Mouse (Mus musculus) cerebellum, adult (tissue): ENCODE results near the gene Mkln1.

ENCODE experiments used
- ATAC-seq: cut with Nextera tagmentation; 2 replicates; pipeline ENCODE4 v1.9.2; 2017; ENCODE audit warnings: mild to moderate bottlenecking, moderate library complexity, mixed read lengths; ENCODE audit not compliant: insufficient number of reproducible peaks, low FRiP score, low TSS enrichment

The Mkln1 gene

GRCm38 (mm10) chr6:31398431-31399205 is at the start of gene Mkln1:
TSS of gene Mkln1 (plus strand) at chr6:31398735.
- peak; percentile 95 for ATAC-seq

- no peak for ATAC-seq
These were observed 41.9 kb upstream of the Mkln1 start for GRCm38 (mm10) chr6:31356444-31357191.

GRCm38 (mm10) chr6:31357286-31357685 is 41.2 kb upstream of the Mkln1 start:
- ATAC-seq: no peak

- ATAC-seq: no peak
These were observed 35.9 kb upstream of the Mkln1 start for GRCm38 (mm10) chr6:31362617-31363016.

GRCm38 (mm10) chr6:31364399-31364798 is 34.1 kb upstream of the Mkln1 start:
- no peak for ATAC-seq

- no peak for ATAC-seq
These were observed 30.6 kb upstream of the Mkln1 start for GRCm38 (mm10) chr6:31367947-31368346.

- no peak for ATAC-seq
These were observed 30.0 kb upstream of the Mkln1 start for GRCm38 (mm10) chr6:31368559-31368958.

- no peak for ATAC-seq
These were observed 28.7 kb upstream of the Mkln1 start for GRCm38 (mm10) chr6:31369875-31370274.

- peak; percentile 36; the same call in 1 of the 2 replicates for ATAC-seq
These were observed 27.9 kb upstream of the Mkln1 start for GRCm38 (mm10) chr6:31370550-31371061.

- ATAC-seq: no peak
These were observed 27.4 kb upstream of the Mkln1 start for GRCm38 (mm10) chr6:31371140-31371539.

GRCm38 (mm10) chr6:31372620-31373019 is 25.9 kb upstream of the Mkln1 start:
- ATAC-seq: no peak

GRCm38 (mm10) chr6:31373084-31373673 is 25.4 kb upstream of the Mkln1 start:
- ATAC-seq: no peak

- ATAC-seq: no peak
These were observed 15.5 kb upstream of the Mkln1 start for GRCm38 (mm10) chr6:31382989-31383388.

GRCm38 (mm10) chr6:31384794-31385193 is 13.7 kb upstream of the Mkln1 start:
- ATAC-seq: no peak

GRCm38 (mm10) chr6:31385281-31386145 is 13.0 kb upstream of the Mkln1 start:
- no peak for ATAC-seq

- ATAC-seq: no peak
These were observed 8.8 kb upstream of the Mkln1 start for GRCm38 (mm10) chr6:31389716-31390115.

GRCm38 (mm10) chr6:31390243-31390981 is 8.1 kb upstream of the Mkln1 start:
- ATAC-seq: no peak

GRCm38 (mm10) chr6:31392871-31393270 is 5.7 kb upstream of the Mkln1 start:
- ATAC-seq: no peak

- no peak for ATAC-seq
These were observed 2.4 kb upstream of the Mkln1 start for GRCm38 (mm10) chr6:31396118-31396517.
